Mouse (Mus musculus): ENCODE data around the gene Gm40193.

DNA sequence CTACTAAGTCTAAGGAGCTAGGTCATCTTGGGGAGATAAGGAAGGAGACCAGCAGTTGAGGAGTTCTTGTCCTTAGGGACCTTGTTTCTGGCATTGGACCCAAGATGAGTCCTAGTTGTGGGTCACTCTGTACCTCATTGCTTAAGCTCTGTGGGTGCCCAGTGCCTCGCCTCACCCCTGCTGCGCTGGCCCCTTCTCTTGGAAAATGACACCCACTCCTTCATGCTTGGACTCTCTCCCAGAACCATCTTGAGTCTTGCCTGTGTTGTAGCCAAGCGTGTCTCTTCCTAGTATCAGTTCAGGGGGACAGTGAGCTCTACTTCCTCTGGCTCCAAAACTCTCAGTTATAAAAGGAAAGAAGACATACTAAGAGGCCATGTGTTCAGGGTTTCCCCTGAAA, 43.6 kb downstream of the Gm40193 start:
- no peak for TF ChIP-seq CTCF (IDR thresholded peaks at IDR 0.05; ENCODE audit: low read depth, low read length)
- no peak for TF ChIP-seq POLR2A (IDR thresholded peaks at IDR 0.05; ENCODE audit: insufficient read depth, low read length)
